Mouse (Mus musculus): ENCODE data around the gene Scn2b. TPM values are rescaled to one million over a fixed set of nuclear protein-coding genes. Genes with fewer than 3 reads are reported as not detected.

Gene Scn2b
- total and polyA plus RNA-seq, 2 experiments from 2014 or later: 9.1 to 14.1 TPM

DNA sequence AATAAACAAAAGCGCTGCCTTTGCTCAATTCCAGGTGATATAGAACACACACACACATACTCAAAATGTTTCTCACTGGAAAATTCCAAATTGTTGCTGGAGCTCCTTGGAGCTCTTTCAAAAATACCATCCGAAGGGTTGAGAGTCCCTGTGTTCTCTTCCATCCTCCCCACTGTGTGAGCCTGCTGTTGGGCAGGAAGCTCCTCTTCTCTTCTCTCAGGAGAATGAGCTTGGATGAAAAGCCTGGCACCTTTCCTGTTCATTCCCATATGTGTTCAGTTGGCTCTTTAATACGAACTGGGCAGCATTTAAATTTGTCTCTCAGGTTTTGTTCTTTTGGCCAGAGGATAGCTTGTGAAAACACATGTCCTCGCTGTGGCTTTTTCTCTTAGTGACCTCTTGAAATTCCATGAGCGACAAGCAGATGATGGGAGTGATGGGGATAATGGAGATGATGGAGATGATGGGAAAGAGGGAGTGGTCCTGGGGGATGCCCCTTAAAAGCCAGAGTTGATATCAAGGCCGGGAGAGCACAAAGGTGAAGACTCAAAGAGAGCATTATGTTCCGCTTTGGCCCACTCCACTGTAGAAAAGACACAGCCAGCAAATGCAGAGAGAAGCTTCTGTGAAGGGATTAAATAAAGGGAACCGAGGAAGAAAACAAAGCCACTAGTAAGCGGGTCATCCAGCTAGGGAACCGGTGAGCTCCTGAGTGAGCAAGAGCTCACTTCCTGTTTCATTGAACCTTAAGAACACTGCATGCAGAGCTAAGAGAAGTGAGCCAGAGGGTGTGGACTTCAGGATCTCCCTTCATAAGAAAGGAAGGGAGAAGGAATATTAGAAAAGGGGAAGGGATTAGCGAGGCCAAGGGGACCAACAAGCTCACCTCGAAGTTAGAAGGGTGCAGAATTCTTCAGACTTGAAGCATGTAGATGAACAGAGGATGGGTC, 31.6 kb upstream of the Scn2b start:
- DNase-seq (ENCODE audit: low spot score): no peak
- 67% methylated on average over 12 of the region's 12 CpGs for WGBS

GRCm38 (mm10) chr9:45088040-45088439, 29.5 kb upstream of the Scn2b start:
- Histone ChIP-seq H3K4me3 (ENCODE audit: low read depth, low read length) (no peak overlapping the region), H3K9me3 (ENCODE audit: low read length) (no peaks in the 10 kb centered on the region), H3K4me2 (ENCODE audit: low read depth, low read length, poor library complexity, severe bottlenecking) (no peak overlapping the region), H3K4me1 (ENCODE audit: insufficient read depth, low read length) (no peaks in the 10 kb centered on the region), H3K27me3 (ENCODE audit: insufficient read depth, low read length) (no peaks in the 10 kb centered on the region), H3K36me3 (ENCODE audit: insufficient read depth, low read length) (no peaks in the 10 kb centered on the region), H3K9ac (replicated peaks; ENCODE audit: low read length, poor library complexity, severe bottlenecking) (no peak overlapping the region), H3K27ac (ENCODE audit: low read depth, low read length) (no peak overlapping the region)
- DNase-seq (ENCODE audit: low spot score) (no peak), ATAC-seq (ENCODE audit: low FRiP score) (no peak)
- TF ChIP-seq CTCF (IDR thresholded peaks at IDR 0.05): no peak

More for the DNA sequence above, 31.6 kb upstream of the Scn2b start:
- no peaks in the 10 kb centered on the region for H3K27me3 ChIP-seq (ENCODE audit: insufficient read depth, low read length)
- no peaks in the 10 kb centered on the region for H3K9me3 ChIP-seq (ENCODE audit: low read length)
- no peak for ATAC-seq (ENCODE audit: low FRiP score)
- no peak for TF ChIP-seq CTCF (IDR thresholded peaks at IDR 0.05)
- no peak overlapping the region for H3K4me2 ChIP-seq (ENCODE audit: low read depth, low read length, poor library complexity, severe bottlenecking)
- H3K36me3 ChIP-seq (ENCODE audit: insufficient read depth, low read length): no peaks in the 10 kb centered on the region
- H3K27ac ChIP-seq (ENCODE audit: low read depth, low read length): no peak overlapping the region
- no peaks in the 10 kb centered on the region for H3K4me1 ChIP-seq (ENCODE audit: insufficient read depth, low read length)
- no peak overlapping the region for H3K9ac ChIP-seq (replicated peaks; ENCODE audit: low read length, poor library complexity, severe bottlenecking)
- no peak overlapping the region for H3K4me3 ChIP-seq (ENCODE audit: low read depth, low read length)

DNA sequence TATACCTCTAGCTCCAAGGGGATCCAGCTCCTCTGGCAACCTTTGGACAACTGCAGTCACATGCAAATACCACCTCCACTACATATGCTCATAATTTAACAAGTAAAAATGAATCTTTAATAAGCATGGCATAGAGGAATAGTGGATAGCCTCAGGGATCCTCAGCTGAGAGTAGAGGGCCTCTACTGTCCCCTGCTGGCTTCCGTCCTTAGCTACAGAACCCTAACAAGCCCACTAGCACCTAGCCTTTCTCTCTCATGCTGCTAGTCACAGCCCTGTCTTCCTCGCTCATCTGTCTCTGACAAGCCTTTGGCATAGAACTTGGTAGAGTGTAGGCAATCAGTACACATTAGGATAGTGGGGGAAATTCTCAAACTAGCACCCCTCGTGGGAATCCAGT, 26.8 kb upstream of the Scn2b start:
- DNase-seq (ENCODE audit: low spot score): no peak
- Histone ChIP-seq H3K27me3 (ENCODE audit: insufficient read depth, low read length) (no peaks in the 10 kb centered on the region), H3K27ac (ENCODE audit: low read depth, low read length) (no peak overlapping the region), H3K4me1 (ENCODE audit: insufficient read depth, low read length) (no peaks in the 10 kb centered on the region), H3K9ac (replicated peaks; ENCODE audit: low read length, poor library complexity, severe bottlenecking) (no peak overlapping the region), H3K4me2 (ENCODE audit: low read depth, low read length, poor library complexity, severe bottlenecking) (no peak overlapping the region), H3K4me3 (ENCODE audit: low read depth, low read length) (no peak overlapping the region), H3K9me3 (ENCODE audit: low read length) (no peaks in the 10 kb centered on the region), H3K36me3 (ENCODE audit: insufficient read depth, low read length) (no peaks in the 10 kb centered on the region)
- peak; percentile 43 for TF ChIP-seq CTCF (IDR thresholded peaks at IDR 0.05)
- ATAC-seq (ENCODE audit: low FRiP score): no peak
- WGBS: 66% methylated on average over 3 of the region's 3 CpGs

DNA sequence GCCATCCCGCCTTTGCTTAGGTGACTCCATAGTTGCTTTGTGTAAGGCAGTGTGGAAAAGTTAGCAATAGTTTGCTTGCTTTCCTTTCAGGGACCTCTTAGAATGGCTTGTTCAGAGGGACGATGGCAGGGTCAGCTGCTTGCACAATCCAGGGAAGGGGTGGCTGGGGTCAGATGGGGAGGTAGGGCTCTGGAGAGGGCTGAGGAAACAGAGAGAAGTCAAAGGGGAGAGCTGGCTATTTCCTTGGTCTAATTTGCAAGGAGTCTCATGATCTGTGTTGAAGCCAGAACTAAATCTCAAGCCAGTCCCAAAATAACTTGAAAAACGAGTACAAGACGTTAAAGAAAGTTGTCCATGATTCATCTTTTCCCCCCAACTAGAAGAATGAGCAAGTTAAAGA, 24.9 kb upstream of the Scn2b start:
- DNase-seq (ENCODE audit: low spot score): no peak
- TF ChIP-seq CTCF (IDR thresholded peaks at IDR 0.05): no peak
- H3K4me2 ChIP-seq (ENCODE audit: low read depth, low read length, poor library complexity, severe bottlenecking): no peak overlapping the region
- no peaks in the 10 kb centered on the region for H3K36me3 ChIP-seq (ENCODE audit: insufficient read depth, low read length)
- H3K9me3 ChIP-seq (ENCODE audit: low read length): no peaks in the 10 kb centered on the region
- H3K4me3 ChIP-seq (ENCODE audit: low read depth, low read length): no peak overlapping the region
- no peaks in the 10 kb centered on the region for H3K27me3 ChIP-seq (ENCODE audit: insufficient read depth, low read length)
- no peaks in the 10 kb centered on the region for H3K4me1 ChIP-seq (ENCODE audit: insufficient read depth, low read length)
- no peak for ATAC-seq (ENCODE audit: low FRiP score)
- H3K9ac ChIP-seq (replicated peaks; ENCODE audit: low read length, poor library complexity, severe bottlenecking): no peak overlapping the region
- 71% methylated on average over 4 of the region's 4 CpGs for WGBS
- no peak overlapping the region for H3K27ac ChIP-seq (ENCODE audit: low read depth, low read length)

DNA sequence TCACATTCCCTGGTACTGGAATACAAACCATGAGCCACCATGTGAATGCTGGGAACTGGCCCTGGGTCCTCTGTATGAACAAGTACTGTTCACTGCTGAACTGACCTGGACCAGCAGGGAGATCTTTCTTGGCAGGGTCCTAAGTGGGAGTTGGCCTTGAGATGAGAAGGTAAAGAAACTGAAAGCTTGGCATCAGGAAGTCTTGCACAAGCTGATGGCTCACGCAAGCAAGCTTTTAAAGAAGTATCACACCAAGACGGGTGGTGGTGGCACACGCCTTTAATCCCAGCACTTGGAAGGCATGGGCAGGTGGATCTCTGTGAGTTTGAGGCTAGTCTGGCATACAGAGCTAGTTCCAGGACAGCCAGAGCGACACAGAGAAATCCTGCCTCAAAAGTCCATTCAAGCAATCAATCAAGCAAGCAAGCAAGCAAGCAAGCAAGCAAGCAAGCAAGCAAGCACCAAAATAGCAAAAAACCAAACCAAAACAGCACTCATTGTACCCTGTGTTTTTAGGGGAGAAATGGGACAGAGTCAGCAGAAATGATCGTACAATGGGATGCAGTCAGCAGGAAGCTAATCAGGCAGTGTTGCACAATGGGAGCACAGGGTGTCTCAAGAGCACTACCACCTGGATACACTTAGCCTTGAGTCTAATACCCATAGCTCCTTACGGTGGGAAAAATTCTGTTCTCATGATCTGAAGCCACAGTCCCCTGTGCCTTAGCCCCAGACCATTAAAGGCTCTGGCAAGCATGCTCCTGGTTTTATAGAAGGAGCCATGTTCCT, 22.2 kb upstream of the Scn2b start:
- Histone ChIP-seq H3K27ac (ENCODE audit: low read depth, low read length) (no peak overlapping the region), H3K4me2 (ENCODE audit: low read depth, low read length, poor library complexity, severe bottlenecking) (no peak overlapping the region), H3K4me1 (ENCODE audit: insufficient read depth, low read length) (no peaks in the 10 kb centered on the region), H3K27me3 (ENCODE audit: insufficient read depth, low read length) (no peaks in the 10 kb centered on the region), H3K9ac (replicated peaks; ENCODE audit: low read length, poor library complexity, severe bottlenecking) (no peak overlapping the region), H3K9me3 (ENCODE audit: low read length) (no peaks in the 10 kb centered on the region), H3K4me3 (ENCODE audit: low read depth, low read length) (no peak overlapping the region), H3K36me3 (ENCODE audit: insufficient read depth, low read length) (no peaks in the 10 kb centered on the region)
- ATAC-seq (ENCODE audit: low FRiP score) (no peak), DNase-seq (ENCODE audit: low spot score) (no peak)
- WGBS: 76% methylated on average over 6 of the region's 6 CpGs
- no peak for TF ChIP-seq CTCF (IDR thresholded peaks at IDR 0.05)

DNA sequence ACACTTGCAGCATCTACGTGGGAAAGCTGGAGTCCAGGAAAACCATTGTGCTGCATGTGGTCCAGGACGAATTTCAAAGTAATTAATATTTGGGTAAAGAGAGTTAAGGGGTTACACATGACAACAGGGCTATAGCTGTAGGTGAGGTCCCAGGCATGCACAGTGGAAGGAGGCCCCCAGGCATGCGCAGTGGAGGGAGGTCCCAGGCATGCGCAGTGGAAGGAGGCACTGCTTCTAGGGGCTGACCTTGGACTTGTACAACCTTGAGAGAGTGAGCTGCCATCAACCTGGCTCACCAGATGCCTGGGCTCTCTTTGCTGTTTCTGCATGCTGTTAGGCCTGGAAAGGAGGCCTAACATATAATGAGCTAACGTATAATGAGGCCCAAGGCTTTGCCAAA, 19.7 kb upstream of the Scn2b start:
- Histone ChIP-seq H3K4me1 (ENCODE audit: insufficient read depth, low read length) (no peaks in the 10 kb centered on the region), H3K9me3 (ENCODE audit: low read length) (no peaks in the 10 kb centered on the region), H3K4me3 (ENCODE audit: low read depth, low read length) (no peak overlapping the region), H3K27me3 (ENCODE audit: insufficient read depth, low read length) (no peaks in the 10 kb centered on the region), H3K36me3 (ENCODE audit: insufficient read depth, low read length) (no peaks in the 10 kb centered on the region), H3K27ac (ENCODE audit: low read depth, low read length) (no peak overlapping the region), H3K4me2 (ENCODE audit: low read depth, low read length, poor library complexity, severe bottlenecking) (no peak overlapping the region), H3K9ac (replicated peaks; ENCODE audit: low read length, poor library complexity, severe bottlenecking) (no peak overlapping the region)
- no peak for TF ChIP-seq CTCF (IDR thresholded peaks at IDR 0.05)
- no peak for DNase-seq (ENCODE audit: low spot score)
- ATAC-seq (ENCODE audit: low FRiP score): no peak
- 88% methylated on average over 5 of the region's 5 CpGs for WGBS
